Mouse (Mus musculus) forebrain, embryonic 12.5 days (tissue): ENCODE results near the gene Sf1. TPM values are rescaled to one million over a fixed set of nuclear protein-coding genes. Genes with fewer than 3 reads are reported as not detected.

ENCODE experiments used
- ATAC-seq: fragments of 200-750 bp; cut with Nextera tagmentation; 2 replicates; pipeline ENCODE4 v1.8.0; 2017; ENCODE audit warnings: moderate TSS enrichment; ENCODE audit not compliant: low FRiP score
- H3K27ac ChIP-seq: fragments of 300-500 bp; sonication (generic); 2 replicates; pipeline ENCODE4 v1.5.1; 2016; ENCODE audit warnings: mild to moderate bottlenecking
- H3K27me3 ChIP-seq: fragments of 300-500 bp; sonication (generic); 2 replicates; pipeline ENCODE4 v1.6.1; 2016; ENCODE audit warnings: mild to moderate bottlenecking
- H3K36me3 ChIP-seq: fragments of 300-500 bp; sonication (generic); replicated peaks from 2 replicates; pipeline ENCODE4 v1.6.1; 2016; ENCODE audit warnings: mild to moderate bottlenecking
- H3K4me1 ChIP-seq: fragments of 300-500 bp; sonication (generic); 2 replicates; pipeline ENCODE4 v1.6.1; 2016
- H3K4me2 ChIP-seq: fragments of 300-500 bp; sonication (generic); 2 replicates; pipeline ENCODE4 v1.6.1; 2016; ENCODE audit warnings: mild to moderate bottlenecking, moderate library complexity
- H3K4me3 ChIP-seq: fragments of 300-500 bp; sonication (generic); replicated peaks from 2 replicates; pipeline ENCODE4 v1.5.1; 2016; ENCODE audit warnings: mild to moderate bottlenecking
- H3K9ac ChIP-seq: fragments of 300-500 bp; sonication (generic); 2 replicates; pipeline ENCODE4 v1.6.1; 2016; ENCODE audit warnings: mild to moderate bottlenecking
- H3K9me3 ChIP-seq: fragments of 300-500 bp; sonication (generic); 2 replicates; pipeline ENCODE4 v1.6.1; 2016
- WGBS: fragments of 180-500 bp; shearing (Covaris S2); methylation state at CpG from one replicate; pipeline ENCODE4 v1.1.7; 2016; 5-methylcytosine and 5-hydroxymethylcytosine counted together
- polyA plus RNA-seq: library from polyadenylated mRNA; unstranded; fragments of >200 nt; fragmentation: Nextera tagmentation; extraction: Ambion mirVana; gene quantifications from 2 replicates; pipeline ENCODE4 v1.2.1, GENCODE M21; 2016

The Sf1 gene
- 204 and 221 TPM in 2 replicates for polyA plus RNA-seq

- peak within 1 kb of the TSS; percentile 100 for H3K9ac ChIP-seq
- WGBS, result under 1% methylated on average over 78 of the region's 85 CpGs
- peak within 1 kb of the TSS; percentile 99 for H3K27ac ChIP-seq
- ATAC-seq, result peak; percentile 99
- no peaks in the 10 kb centered on the region for H3K9me3 ChIP-seq
- peak within 1 kb of the TSS; percentile 100 for H3K4me3 ChIP-seq
- H3K4me1 ChIP-seq, result peaks cover 33% of the 10 kb centered on the region
- peaks cover 39% of the 10 kb centered on the region for H3K36me3 ChIP-seq
- no peaks in the 10 kb centered on the region for H3K27me3 ChIP-seq
- peak within 1 kb of the TSS; percentile 87 for H3K4me2 ChIP-seq
Observed at GRCm38 (mm10) chr19:6363411-6364240, at the start of gene Sf1. Gene Sf1, plus strand, starts transcription at chr19:6363690.

GRCm38 (mm10) chr19:6313796-6314195, 49.7 kb upstream of the Sf1 start:
- no peak for ATAC-seq
- no peak overlapping the region for H3K27ac ChIP-seq
- peaks cover 20% of the 10 kb centered on the region; the same call in 1 of the 2 replicates for H3K36me3 ChIP-seq
- no peak overlapping the region for H3K4me3 ChIP-seq
- no peaks in the 10 kb centered on the region for H3K4me1 ChIP-seq
- no peak overlapping the region for H3K4me2 ChIP-seq
- H3K27me3 ChIP-seq, result no peaks in the 10 kb centered on the region
- WGBS, result 87% methylated on average over 8 of the region's 8 CpGs
- H3K9me3 ChIP-seq, result no peaks in the 10 kb centered on the region
- no peak overlapping the region for H3K9ac ChIP-seq

- no peaks in the 10 kb centered on the region for H3K9me3 ChIP-seq
- no peak overlapping the region for H3K4me2 ChIP-seq
- H3K27me3 ChIP-seq, result no peaks in the 10 kb centered on the region
- no peak for ATAC-seq
- H3K36me3 ChIP-seq, result peaks cover 20% of the 10 kb centered on the region; the same call in 1 of the 2 replicates
- WGBS, result 90% methylated on average over 8 of the region's 8 CpGs
- no peaks in the 10 kb centered on the region for H3K4me1 ChIP-seq
- no peak overlapping the region for H3K4me3 ChIP-seq
- H3K9ac ChIP-seq, result no peak overlapping the region
- no peak overlapping the region for H3K27ac ChIP-seq
Observed at GRCm38 (mm10) chr19:6314513-6314912, 49.0 kb upstream of the Sf1 start.

- no peak overlapping the region for H3K27ac ChIP-seq
- ATAC-seq, result no peak
- no peaks in the 10 kb centered on the region for H3K27me3 ChIP-seq
- 72% methylated on average over 14 of the region's 14 CpGs for WGBS
- peaks cover 20% of the 10 kb centered on the region; the same call in 1 of the 2 replicates for H3K36me3 ChIP-seq
- H3K4me2 ChIP-seq, result no peak overlapping the region
- H3K4me3 ChIP-seq, result no peak overlapping the region
- no peaks in the 10 kb centered on the region for H3K9me3 ChIP-seq
- no peak overlapping the region for H3K9ac ChIP-seq
- no peaks in the 10 kb centered on the region for H3K4me1 ChIP-seq
Observed at GRCm38 (mm10) chr19:6315573-6315972, 47.9 kb upstream of the Sf1 start.

- Histone ChIP-seq H3K4me3 (no peak overlapping the region), H3K4me1 (no peaks in the 10 kb centered on the region), H3K27me3 (no peaks in the 10 kb centered on the region), H3K9me3 (no peaks in the 10 kb centered on the region), H3K9ac (no peak overlapping the region), H3K27ac (no peak overlapping the region), H3K4me2 (no peak overlapping the region), H3K36me3 (peaks cover 19% of the 10 kb centered on the region; the same call in 1 of the 2 replicates)
- 89% methylated on average over 12 of the region's 12 CpGs for WGBS
- ATAC-seq, result no peak
Observed at GRCm38 (mm10) chr19:6318145-6318544, 45.3 kb upstream of the Sf1 start.

GRCm38 (mm10) chr19:6321358-6321757, 42.1 kb upstream of the Sf1 start:
- Histone ChIP-seq H3K4me3 (no peak overlapping the region), H3K36me3 (peaks cover 6% of the 10 kb centered on the region; the same call in 1 of the 2 replicates), H3K9ac (no peak overlapping the region), H3K4me2 (no peak overlapping the region), H3K4me1 (no peaks in the 10 kb centered on the region), H3K27me3 (no peaks in the 10 kb centered on the region), H3K27ac (no peak overlapping the region), H3K9me3 (no peaks in the 10 kb centered on the region)
- no peak for ATAC-seq
- WGBS, result 90% methylated on average over 8 of the region's 8 CpGs

- no peak overlapping the region for H3K27ac ChIP-seq
- ATAC-seq, result no peak
Observed at GRCm38 (mm10) chr19:6321786-6322621, 41.5 kb upstream of the Sf1 start.

GRCm38 (mm10) chr19:6324751-6325150, 38.7 kb upstream of the Sf1 start:
- no peaks in the 10 kb centered on the region for H3K9me3 ChIP-seq
- no peak for ATAC-seq
- H3K4me1 ChIP-seq, result no peaks in the 10 kb centered on the region
- no peak overlapping the region for H3K9ac ChIP-seq
- H3K27ac ChIP-seq, result no peak overlapping the region
- H3K27me3 ChIP-seq, result no peaks in the 10 kb centered on the region
- 83% methylated on average over 9 of the region's 9 CpGs for WGBS
- no peak overlapping the region for H3K4me3 ChIP-seq
- H3K4me2 ChIP-seq, result no peak overlapping the region
- no peaks in the 10 kb centered on the region; the same call in 1 of the 2 replicates for H3K36me3 ChIP-seq

More at GRCm38 (mm10) chr19:6321786-6322621, 41.5 kb upstream of the Sf1 start:
- no peak overlapping the region for H3K4me3 ChIP-seq
- no peak overlapping the region for H3K9ac ChIP-seq
- peaks cover 3% of the 10 kb centered on the region; the same call in 1 of the 2 replicates for H3K36me3 ChIP-seq
- no peaks in the 10 kb centered on the region for H3K27me3 ChIP-seq
- H3K4me1 ChIP-seq, result no peaks in the 10 kb centered on the region
- H3K4me2 ChIP-seq, result no peak overlapping the region
- WGBS, result 90% methylated on average over 33 of the region's 33 CpGs
- no peaks in the 10 kb centered on the region for H3K9me3 ChIP-seq

GRCm38 (mm10) chr19:6331178-6331577, 32.3 kb upstream of the Sf1 start:
- H3K27ac ChIP-seq, result no peak overlapping the region
- H3K9me3 ChIP-seq, result no peaks in the 10 kb centered on the region
- WGBS, result 66% methylated on average over 5 of the region's 5 CpGs
- peaks cover 18% of the 10 kb centered on the region for H3K4me1 ChIP-seq
- no peak for ATAC-seq
- H3K27me3 ChIP-seq, result no peaks in the 10 kb centered on the region
- H3K4me3 ChIP-seq, result no peak overlapping the region
- H3K36me3 ChIP-seq, result no peaks in the 10 kb centered on the region
- no peak overlapping the region for H3K9ac ChIP-seq
- no peak overlapping the region for H3K4me2 ChIP-seq

GRCm38 (mm10) chr19:6331719-6332516, 31.6 kb upstream of the Sf1 start:
- Histone ChIP-seq H3K4me1 (peaks cover 25% of the 10 kb centered on the region), H3K9ac (no peak overlapping the region), H3K4me2 (peak overlapping the region; percentile 37), H3K4me3 (peak overlapping the region; percentile 12; the same call in 1 of the 2 replicates), H3K9me3 (no peaks in the 10 kb centered on the region), H3K36me3 (peaks cover 4% of the 10 kb centered on the region; the same call in 1 of the 2 replicates), H3K27me3 (no peaks in the 10 kb centered on the region), H3K27ac (no peak overlapping the region)
- 25% methylated on average over 13 of the region's 13 CpGs for WGBS
- no peak for ATAC-seq

- ATAC-seq, result peak; percentile 1; the same call in 1 of the 2 replicates
- peak overlapping the region; percentile 71 for H3K27ac ChIP-seq
- WGBS, result 63% methylated on average over 9 of the region's 9 CpGs
Observed at GRCm38 (mm10) chr19:6333761-6334595, 29.5 kb upstream of the Sf1 start.

More at GRCm38 (mm10) chr19:6333761-6334595, 29.5 kb upstream of the Sf1 start:
- Histone ChIP-seq H3K9me3 (no peaks in the 10 kb centered on the region), H3K36me3 (peaks cover 25% of the 10 kb centered on the region), H3K4me3 (peak overlapping the region; percentile 91), H3K4me2 (peak overlapping the region; percentile 95), H3K27me3 (no peaks in the 10 kb centered on the region), H3K4me1 (peaks cover 30% of the 10 kb centered on the region), H3K9ac (no peak overlapping the region; the same call in 1 of the 2 replicates)
